Mouse (Mus musculus): ENCODE data around the gene Cnnm3. TPM values are rescaled to one million over a fixed set of nuclear protein-coding genes. Genes with fewer than 3 reads are reported as not detected.

Cnnm3 gene
- polyA plus RNA-seq, 1 experiment from 2014 or later: 19.2 TPM

GRCm38 (mm10) chr1:36545845-36546600 is 34.4 kb downstream of the Cnnm3 start:
- ChIA-PET CTCF (interaction anchor here (0.9 to 2.8 kb wide), 11 partner anchors 11 to 198 kb away, joined by 3 to 15 read pairs (median 5); partner anchors contain the start of gene Cox5b), POLR2A (interaction anchor here (1.0 to 1.5 kb wide), 4 partner anchors 11 to 88 kb away, joined by 3 to 4 read pairs (median 3); no protein-coding TSS in a partner anchor)
- TF ChIP-seq CTCF (IDR thresholded peaks at IDR 0.05): no peak
- no peak for ATAC-seq
- in situ Hi-C loops (cut with MboI; ENCODE audit: low pct_unique_long_range_greater_than_20kb): no loop called here
- H3K27me3 ChIP-seq: no peaks in the 10 kb centered on the region
- DNase-seq (ENCODE audit: low read depth, low spot score): no peak

DNA sequence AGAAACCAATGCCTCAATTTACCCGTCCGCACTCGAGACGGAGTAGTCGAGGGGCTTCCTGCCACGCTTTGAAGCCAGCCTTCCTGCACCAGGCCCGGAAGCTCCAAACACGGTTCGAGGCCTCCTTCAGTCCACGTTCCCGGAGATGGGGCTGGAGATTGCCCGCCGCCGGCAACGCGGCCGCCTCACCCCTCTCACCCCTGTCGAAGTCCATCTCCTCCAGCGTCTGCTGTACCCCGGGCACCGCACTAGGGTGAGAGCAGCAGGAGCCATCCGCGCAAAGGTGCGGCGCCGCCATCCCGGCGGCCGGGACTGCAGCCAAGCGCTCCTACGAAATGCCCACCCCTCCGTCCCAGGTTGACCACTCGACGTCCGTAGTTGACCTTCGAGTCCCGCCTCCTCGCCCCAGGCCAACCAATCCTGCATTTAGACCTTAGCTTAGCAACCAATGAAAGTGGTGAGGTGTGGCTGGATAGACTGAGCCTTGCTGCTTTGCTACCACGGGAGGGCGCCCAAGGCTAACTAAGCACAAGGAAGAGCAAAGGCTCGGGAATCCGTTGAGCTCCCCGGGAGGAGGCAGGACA is 35.3 kb downstream of the Cnnm3 start, which contains the start of gene Ankrd39:
Gene Ankrd39, minus strand, starts transcription at position 558 of the 584 bp plus-strand sequence.
- no peaks in the 10 kb centered on the region for H3K27me3 ChIP-seq
- ChIA-PET POLR2A (interaction anchor here (1.0 to 1.5 kb wide), 6 partner anchors 9 to 137 kb away, joined by 3 to 5 read pairs (median 4); partner anchors contain the start of gene Sema4c), CTCF (interaction anchor here (0.7 to 2.8 kb wide), 32 partner anchors 8 to 201 kb away, joined by 3 to 15 read pairs (median 4); partner anchors contain the start of genes Cox5b and Gm42417)
- ATAC-seq (peak; percentile 98), DNase-seq (ENCODE audit: low read depth, low spot score) (peak; percentile 97)
- in situ Hi-C loops (cut with MboI; ENCODE audit: low pct_unique_long_range_greater_than_20kb): no loop called here
- TF ChIP-seq CTCF (IDR thresholded peaks at IDR 0.05): no peak

DNA sequence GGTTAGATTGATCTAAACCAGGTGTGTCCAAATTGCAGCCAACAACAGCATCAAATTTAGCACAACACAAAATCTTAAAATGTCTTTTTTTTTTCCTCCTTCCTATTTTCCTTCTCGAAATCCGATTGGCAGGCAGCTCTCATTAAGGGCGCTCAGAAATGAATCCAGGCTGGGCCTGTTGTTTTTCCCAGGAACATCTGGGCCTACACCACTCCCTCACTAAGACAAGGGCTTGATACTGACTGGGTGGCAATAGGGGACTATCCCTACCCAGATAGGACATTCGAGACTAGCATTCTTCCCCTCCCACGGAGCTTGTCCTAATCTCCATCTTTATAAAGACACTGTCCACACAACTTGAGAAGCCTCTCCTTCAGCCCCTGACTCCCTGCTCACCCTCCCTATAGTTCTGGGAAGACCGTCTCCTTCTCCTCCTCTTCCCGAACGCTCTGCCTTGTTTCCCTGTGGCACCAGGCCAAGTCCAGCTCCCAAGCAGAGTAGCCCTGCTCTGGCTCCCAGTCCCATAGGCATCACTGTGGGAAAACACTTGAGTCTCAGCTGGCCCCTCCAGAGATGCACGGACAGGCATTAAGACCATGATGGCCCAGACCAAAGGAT is 36.4 kb downstream of the Cnnm3 start:
- no peak for ATAC-seq

DNA sequence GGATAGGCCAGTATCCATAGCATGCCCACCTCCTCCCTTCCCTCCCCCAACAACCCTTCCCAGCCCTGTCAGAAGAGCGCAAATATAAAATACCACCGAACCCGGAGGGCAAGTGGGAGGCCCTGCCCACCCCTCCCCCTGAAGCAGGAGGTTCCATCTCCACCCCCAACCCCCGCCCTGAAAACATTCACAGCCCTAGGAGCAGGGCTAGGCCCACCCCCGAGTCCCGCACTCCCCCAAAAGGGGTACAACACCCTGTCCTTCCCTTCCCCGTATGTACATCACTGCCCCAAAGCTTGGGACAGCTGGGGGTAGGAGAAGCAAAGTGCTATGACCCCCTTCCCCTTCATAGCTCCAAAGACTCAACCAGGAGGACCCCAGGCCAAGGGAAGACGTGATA is 37.1 kb downstream of the Cnnm3 start:
- no peaks in the 10 kb centered on the region for H3K27me3 ChIP-seq
- DNase-seq (ENCODE audit: low read depth, low spot score) (no peak), ATAC-seq (no peak)
- in situ Hi-C loops (cut with MboI; ENCODE audit: low pct_unique_long_range_greater_than_20kb): no loop called here
- POLR2A ChIA-PET: interaction anchor here (1.2 kb wide), 1 partner anchor 89 kb away, joined by 3 read pairs; no protein-coding TSS in a partner anchor
- TF ChIP-seq CTCF (IDR thresholded peaks at IDR 0.05): no peak
- CTCF ChIA-PET: interaction anchor here (1.2 to 2.8 kb wide), 3 partner anchors 132 to 187 kb away, joined by 4 to 15 read pairs (median 5); no protein-coding TSS in a partner anchor

More for the DNA sequence above, 36.4 kb downstream of the Cnnm3 start:
- H3K27me3 ChIP-seq: no peaks in the 10 kb centered on the region
- ChIA-PET CTCF (interaction anchor here (0.6 to 2.8 kb wide), 26 partner anchors 9 to 197 kb away, joined by 3 to 15 read pairs (median 5); partner anchors contain the start of gene Cox5b), POLR2A (interaction anchor here (1.2 to 1.4 kb wide), 2 partner anchors 10 to 89 kb away, joined by 3 to 5 read pairs; partner anchors contain the start of gene Sema4c)
- in situ Hi-C loops (cut with MboI; ENCODE audit: low pct_unique_long_range_greater_than_20kb): no loop called here
- DNase-seq (ENCODE audit: low read depth, low spot score): no peak
- no peak for TF ChIP-seq CTCF (IDR thresholded peaks at IDR 0.05)

GRCm38 (mm10) chr1:36549491-36549890 is 37.8 kb downstream of the Cnnm3 start:
- CTCF ChIA-PET: interaction anchor here (1.2 kb wide), 1 partner anchor 135 kb away, joined by 5 read pairs; no protein-coding TSS in a partner anchor

DNA sequence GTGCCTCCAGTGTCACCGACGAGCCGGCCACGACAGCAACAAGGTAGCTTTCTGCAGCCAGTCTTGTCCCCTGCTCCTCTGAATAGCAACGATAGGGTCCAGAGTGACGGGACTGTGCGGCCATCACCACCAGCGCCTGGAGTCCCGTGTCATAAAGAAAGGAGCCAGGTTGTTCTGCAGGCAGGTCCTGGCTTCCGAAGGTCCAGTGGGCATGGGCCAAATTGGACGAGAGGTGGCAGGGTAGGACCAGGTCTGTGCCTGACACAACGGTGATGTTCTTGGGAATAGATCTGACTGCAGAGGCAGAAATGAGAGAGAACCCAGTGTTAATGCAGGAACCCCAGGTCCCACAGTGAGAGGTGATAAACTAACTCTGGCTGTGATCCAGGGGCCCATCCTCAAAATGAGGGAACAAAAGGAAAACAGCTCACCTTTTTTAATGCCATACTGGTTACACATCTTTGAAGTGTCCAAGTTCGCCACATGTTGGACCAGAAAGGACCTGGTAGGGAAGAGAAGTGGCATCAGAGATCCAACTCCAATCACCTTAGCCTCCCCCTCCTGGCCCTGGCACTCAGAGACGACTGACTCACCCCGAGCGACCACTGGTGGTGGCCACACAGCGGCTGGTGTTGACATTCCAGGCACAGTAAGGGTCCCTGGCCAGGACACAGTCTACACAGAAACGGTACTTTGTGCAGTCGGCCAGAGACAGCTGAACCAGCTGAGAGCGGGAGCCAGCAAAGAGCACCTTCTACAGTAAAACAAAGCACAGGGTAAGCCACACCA is 38.6 kb downstream of the Cnnm3 start:
- no peak for TF ChIP-seq CTCF (IDR thresholded peaks at IDR 0.05)
- in situ Hi-C loops (cut with MboI; ENCODE audit: low pct_unique_long_range_greater_than_20kb): no loop called here
- ATAC-seq (no peak), DNase-seq (ENCODE audit: low read depth, low spot score) (no peak)
- ChIA-PET CTCF (no interaction called here), POLR2A (interaction anchor here (1.2 kb wide), 1 partner anchor 141 kb away, joined by 6 read pairs; the partner anchor contains the start of gene Cox5b)
- H3K27me3 ChIP-seq: no peaks in the 10 kb centered on the region

More at GRCm38 (mm10) chr1:36549491-36549890, 37.8 kb downstream of the Cnnm3 start:
- in situ Hi-C loops (cut with MboI; ENCODE audit: low pct_unique_long_range_greater_than_20kb): no loop called here
- ATAC-seq (no peak), DNase-seq (ENCODE audit: low read depth, low spot score) (no peak)
- POLR2A ChIA-PET: interaction anchor here (1.2 kb wide), 1 partner anchor 142 kb away, joined by 6 read pairs; the partner anchor contains the start of gene Cox5b
- no peak for TF ChIP-seq CTCF (IDR thresholded peaks at IDR 0.05)
- H3K27me3 ChIP-seq: no peaks in the 10 kb centered on the region

- DNase-seq (ENCODE audit: low read depth, low spot score) (no peak), ATAC-seq (no peak)
- no peaks in the 10 kb centered on the region for H3K27me3 ChIP-seq
- ChIA-PET POLR2A (no interaction called here), CTCF (no interaction called here)
- no peak for TF ChIP-seq CTCF (IDR thresholded peaks at IDR 0.05)
- in situ Hi-C loops (cut with MboI; ENCODE audit: low pct_unique_long_range_greater_than_20kb): no loop called here
Observed at GRCm38 (mm10) chr1:36551904-36552303, 40.2 kb downstream of the Cnnm3 start.

GRCm38 (mm10) chr1:36552506-36552905 is 40.8 kb downstream of the Cnnm3 start:
- no peak for ATAC-seq
- in situ Hi-C loops (cut with MboI; ENCODE audit: low pct_unique_long_range_greater_than_20kb): no loop called here
- no peak for DNase-seq (ENCODE audit: low read depth, low spot score)
- POLR2A ChIA-PET: no interaction called here
- TF ChIP-seq CTCF (IDR thresholded peaks at IDR 0.05): no peak
- H3K27me3 ChIP-seq: no peaks in the 10 kb centered on the region
- CTCF ChIA-PET: no interaction called here

GRCm38 (mm10) chr1:36554633-36555399 is 43.1 kb downstream of the Cnnm3 start:
- no peak for DNase-seq (ENCODE audit: low read depth, low spot score)
- ChIA-PET CTCF (interaction anchor here (1.1 to 1.6 kb wide), 4 partner anchors 8 to 129 kb away, joined by 3 to 4 read pairs (median 3); no protein-coding TSS in a partner anchor), POLR2A (interaction anchor here (2.3 kb wide), 1 partner anchor 14 kb away, joined by 5 read pairs; no protein-coding TSS in a partner anchor)
- no peak for TF ChIP-seq CTCF (IDR thresholded peaks at IDR 0.05)
- in situ Hi-C loops (cut with MboI; ENCODE audit: low pct_unique_long_range_greater_than_20kb): loop anchor here (5.0 kb wide), 2 partner anchors 77 to 137 kb away; partner anchors contain the start of gene Cox5b
- no peaks in the 10 kb centered on the region for H3K27me3 ChIP-seq
- no peak for ATAC-seq

All from Patski (cell line).